Mouse (Mus musculus): ENCODE results near the gene Il22ra2. TPM values are rescaled to one million over a fixed set of nuclear protein-coding genes. Genes with fewer than 3 reads are reported as not detected.

Gene Il22ra2
- total RNA-seq (2021) = not detected in 2 replicates
- long read RNA-seq = 0 reads

GRCm38 (mm10) chr10:19621408-19622048, at the start of gene Il22ra2:
Gene Il22ra2, plus strand, starts transcription at chr10:19621998.
- peak; percentile 12 for DNase-seq

GRCm38 (mm10) chr10:19577571-19577970, 44.2 kb upstream of the Il22ra2 start:
- DNase-seq = no peak

DNA sequence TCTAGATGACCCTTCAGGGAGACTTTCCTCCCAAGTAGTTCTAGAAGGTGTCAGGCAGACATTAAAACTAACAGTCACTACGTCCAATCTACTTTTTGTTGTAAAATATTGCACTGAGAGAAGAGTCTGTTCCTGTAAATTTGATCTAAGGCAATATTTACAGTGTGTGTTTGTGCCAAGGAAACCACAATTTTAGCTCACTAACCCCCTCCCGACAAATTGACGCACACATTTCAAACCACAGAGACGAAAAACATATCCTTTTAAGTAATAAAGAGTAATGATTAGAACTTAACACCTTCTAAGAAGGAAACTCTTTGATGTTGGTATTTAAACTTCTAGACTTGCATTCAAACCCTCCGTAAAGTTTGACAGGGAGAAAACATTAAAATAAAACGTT, 43.8 kb upstream of the Il22ra2 start:
- no peak for DNase-seq

- DNase-seq = peak; percentile 54
These were observed 43.3 kb upstream of the Il22ra2 start for GRCm38 (mm10) chr10:19578409-19578986.

DNA sequence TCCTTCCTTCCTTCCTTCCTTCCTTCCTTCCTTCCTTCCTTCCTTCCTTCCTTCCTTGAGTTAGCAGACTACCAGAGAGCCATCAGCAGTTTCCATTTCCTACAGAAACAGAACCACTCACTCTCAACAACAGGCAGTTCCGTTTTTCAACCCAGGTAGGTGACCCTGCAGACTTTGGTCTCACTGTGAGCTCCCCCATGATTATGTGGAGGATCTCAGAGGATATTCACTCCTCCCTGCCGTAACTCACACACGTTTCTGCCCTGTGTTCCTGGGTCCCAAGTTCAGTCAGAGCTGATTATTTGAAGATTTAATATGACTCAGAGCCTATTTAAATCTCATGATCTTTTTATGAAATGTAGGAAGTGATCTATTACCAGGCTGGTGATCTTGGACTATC, 41.1 kb upstream of the Il22ra2 start:
- DNase-seq = no peak

GRCm38 (mm10) chr10:19581844-19582582, 39.8 kb upstream of the Il22ra2 start:
- no peak for DNase-seq

DNA sequence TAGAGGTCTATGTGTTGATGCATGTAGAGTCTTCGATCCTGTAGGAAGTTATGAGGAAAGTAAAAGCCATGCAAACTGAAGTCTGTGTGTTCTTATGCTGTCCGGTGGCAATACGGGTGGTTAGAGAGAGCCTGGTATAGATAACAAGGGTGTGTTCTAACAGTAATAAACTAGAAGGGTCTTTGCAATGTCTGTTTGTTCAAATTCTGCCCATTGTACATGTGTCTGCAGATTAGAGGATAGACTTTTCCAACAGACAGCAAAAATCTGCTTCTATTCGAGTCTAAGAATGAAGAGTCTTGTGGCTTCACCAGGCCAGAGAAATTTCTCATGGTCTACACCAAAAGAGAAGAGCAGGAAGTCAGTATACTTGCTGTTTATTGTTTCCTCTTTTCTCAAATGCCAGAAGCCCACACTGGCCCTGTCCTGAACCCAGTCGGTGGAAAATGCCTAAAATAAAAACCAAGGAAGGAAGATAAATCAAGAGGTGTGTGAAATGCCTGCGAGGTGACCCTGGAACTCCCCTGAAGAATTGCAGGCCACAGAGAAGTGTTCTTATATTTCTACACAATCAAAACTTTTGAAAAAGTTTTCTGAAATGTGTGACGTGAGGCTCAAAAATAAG, 38.9 kb upstream of the Il22ra2 start:
- DNase-seq = no peak

GRCm38 (mm10) chr10:19584064-19584463, 37.7 kb upstream of the Il22ra2 start:
- DNase-seq = no peak

- DNase-seq = no peak
These were observed 37.0 kb upstream of the Il22ra2 start for GRCm38 (mm10) chr10:19584846-19585245.

DNA sequence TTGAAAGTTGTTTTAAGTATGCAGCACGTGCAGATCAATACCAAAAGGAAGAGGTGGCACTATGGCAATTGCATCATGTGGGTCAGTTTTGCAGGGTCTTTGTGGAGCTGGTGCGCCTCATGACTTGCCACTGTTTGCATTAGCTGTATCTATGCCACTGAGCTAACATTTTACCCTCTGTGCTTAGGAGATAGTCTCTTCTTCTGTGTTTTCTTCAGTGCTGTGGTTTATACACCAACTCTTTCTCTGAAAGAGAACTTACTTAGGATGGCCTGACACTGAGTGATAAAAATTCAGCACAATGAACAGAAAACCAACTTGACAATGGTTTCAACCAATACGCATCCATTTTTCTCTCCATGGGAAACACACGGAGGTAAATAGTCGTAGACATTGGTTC, 35.9 kb upstream of the Il22ra2 start:
- DNase-seq = no peak

GRCm38 (mm10) chr10:19587281-19587680, 34.5 kb upstream of the Il22ra2 start:
- no peak for DNase-seq

DNA sequence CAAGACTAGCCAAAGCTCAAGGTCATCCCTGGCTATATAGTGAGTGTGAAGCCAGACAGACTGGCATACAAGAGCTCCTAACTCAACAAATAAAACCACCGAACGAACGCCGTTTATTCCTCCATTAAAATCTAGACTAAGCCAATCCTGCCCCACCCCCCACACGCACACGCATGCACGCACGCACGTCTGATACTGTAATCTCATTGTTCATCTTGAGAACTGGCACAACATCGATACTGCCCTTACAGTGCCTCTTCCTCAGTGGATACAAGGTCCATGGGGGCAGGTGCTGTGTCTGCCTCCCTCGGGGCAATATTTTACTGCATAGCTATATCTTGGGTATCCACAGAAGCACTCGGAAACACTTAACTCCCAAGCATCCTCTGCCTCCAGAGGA, 32.2 kb upstream of the Il22ra2 start:
- no peak for DNase-seq

DNA sequence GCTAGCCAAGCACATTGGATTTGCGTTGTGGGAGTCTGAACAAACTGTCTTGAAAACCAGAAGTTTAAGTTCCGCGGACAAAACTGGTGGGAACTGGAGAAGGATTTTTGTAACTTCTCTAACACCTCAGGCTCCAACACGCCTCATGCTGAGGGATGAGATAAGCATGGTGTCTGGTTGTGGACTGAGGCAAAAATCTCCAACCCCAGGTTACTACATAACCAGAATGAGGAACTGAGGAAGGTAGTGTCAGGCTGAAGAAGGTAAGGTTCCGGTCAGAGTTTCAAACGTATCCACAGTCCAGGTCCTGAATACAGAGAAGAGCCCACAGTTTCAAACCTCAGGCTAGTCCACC, 30.5 kb upstream of the Il22ra2 start:
- DNase-seq = no peak

GRCm38 (mm10) chr10:19591641-19592441, 30.0 kb upstream of the Il22ra2 start, which contains the start of gene Ifngr1:
Gene Ifngr1, plus strand, starts transcription at chr10:19591949.
- DNase-seq = peak; percentile 98

- no peak for DNase-seq
These were observed 29.2 kb upstream of the Il22ra2 start for GRCm38 (mm10) chr10:19592556-19592955.

DNA sequence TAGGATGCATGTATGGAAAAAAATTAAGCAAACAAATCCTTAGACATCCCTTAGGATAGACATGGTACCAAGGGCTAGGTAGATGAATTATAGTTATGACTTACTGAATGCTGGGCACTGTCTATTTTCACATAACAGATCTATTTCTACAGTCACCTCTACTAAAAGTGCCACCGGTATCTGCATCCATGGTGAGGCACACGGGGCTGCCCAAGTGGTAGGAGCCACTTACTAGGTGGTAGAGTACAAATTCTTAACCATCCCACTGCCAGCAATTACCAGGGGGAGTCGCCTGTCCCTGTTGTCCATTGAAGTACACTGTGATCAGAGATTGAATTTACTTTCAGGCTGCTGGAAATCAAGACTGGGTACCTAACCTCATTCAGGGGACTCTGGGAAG, 28.5 kb upstream of the Il22ra2 start:
- DNase-seq = no peak

DNA sequence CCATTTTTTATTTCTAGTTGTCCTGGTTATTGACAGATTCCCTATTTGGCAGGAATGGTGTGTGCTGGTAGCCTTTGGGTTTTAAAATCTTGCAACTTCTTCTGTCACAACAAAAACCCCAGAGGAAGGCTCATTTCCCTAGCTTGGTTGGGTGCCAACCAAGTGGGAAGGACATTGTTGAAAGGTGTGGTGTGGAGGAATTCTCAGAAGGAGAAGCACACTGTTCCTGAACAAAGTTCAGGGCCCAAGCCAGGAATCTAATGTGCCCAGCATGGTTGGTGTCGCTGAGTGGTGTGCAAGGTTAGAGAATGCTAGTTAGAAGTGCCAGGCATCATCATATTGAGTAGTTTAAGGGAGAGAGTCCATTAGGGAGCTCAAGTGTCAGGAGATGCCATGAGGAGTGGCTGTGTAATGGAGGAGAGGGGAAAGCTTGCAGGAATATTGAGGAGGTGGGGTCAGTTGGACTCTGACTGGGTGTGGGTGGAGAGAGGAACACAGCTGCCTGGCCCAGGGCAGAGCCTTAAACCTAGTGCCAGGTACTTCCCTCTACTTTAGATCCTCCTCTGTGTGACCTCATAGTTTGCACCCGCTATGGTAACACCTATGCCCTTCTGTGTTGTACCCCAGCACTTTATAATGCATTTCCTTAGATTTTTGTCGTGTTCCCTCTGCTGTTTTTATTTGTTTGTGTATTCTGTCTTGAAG, 27.4 kb upstream of the Il22ra2 start:
- no peak for DNase-seq

DNA sequence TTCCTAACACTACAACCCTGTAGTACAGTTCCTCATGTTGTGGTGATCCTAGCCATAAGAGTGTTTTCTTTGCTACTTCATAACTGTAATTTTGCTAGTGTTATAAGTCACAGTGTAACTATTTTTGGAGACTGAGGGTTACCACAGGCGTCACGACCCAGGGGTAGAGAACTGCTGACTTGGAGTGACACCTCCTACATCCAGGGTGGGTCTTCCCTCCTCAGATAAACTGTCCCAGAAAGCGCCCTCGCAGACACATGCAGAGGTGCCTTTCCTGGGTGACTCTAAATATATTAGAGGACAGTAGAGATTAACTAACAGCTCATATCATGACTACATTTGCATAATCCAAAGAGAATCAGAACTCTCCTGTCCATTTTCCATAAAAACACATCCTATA, 24.9 kb upstream of the Il22ra2 start:
- DNase-seq = no peak

GRCm38 (mm10) chr10:19598091-19598490, 23.7 kb upstream of the Il22ra2 start:
- no peak for DNase-seq

DNA sequence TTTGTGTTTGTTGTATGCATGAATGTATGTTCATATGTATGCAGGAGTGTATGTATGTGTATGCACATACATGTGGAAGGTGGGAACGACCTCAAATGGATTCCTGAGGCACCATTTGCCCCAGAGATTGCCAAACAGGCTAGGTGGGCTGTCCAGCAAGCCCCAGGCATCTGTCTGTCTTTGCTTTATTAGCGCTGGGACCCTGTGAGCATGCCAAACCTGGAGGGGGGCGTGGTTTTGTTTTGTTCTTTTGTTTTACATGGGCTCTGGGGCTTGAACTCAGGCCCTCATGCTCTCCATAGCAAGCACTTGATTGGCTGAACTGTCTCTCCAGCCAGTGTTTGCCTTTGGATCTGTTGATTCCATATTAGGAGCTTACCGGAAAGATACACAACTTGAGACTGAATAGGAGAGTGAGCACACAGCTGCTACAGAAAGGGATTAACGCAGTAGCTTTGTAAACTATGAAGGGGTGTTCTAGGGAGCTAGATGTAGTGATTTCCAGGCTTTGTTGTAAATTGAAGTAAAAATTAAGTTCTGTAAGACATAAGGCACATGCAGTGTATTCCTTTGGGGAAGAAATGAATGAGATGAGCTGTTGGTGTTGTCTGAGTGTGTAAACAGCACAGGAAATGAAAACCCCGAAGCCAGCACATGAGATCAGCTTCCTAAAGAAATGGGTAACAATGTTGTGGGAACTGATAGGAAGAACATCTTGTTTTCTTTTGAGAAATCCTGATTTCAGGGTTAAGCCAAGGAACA, 22.3 kb upstream of the Il22ra2 start:
- no peak for DNase-seq

GRCm38 (mm10) chr10:19600093-19600420, 21.7 kb upstream of the Il22ra2 start:
- no peak for DNase-seq
